10 mouse cellular contexts compared by ENCODE assay signal in genomic region chr3:96474909-96475655, GRCm38 (mm10). TPM values are rescaled to one million over a fixed set of nuclear protein-coding genes. Genes with fewer than 3 reads are reported as not detected.
DNase-seq lines count a peak whose midpoint lies in the region; ATAC-seq lines count a peak whose summit lies in the region.
"Had no signal": no experiment of that assay in that cellular context is flagged by ENCODE, and none has a peak within 500 bp of the region (broad histone marks: within the 10 kb centered on the region; RNA-seq: fewer than 3 reads in every experiment).

No protein-coding gene starts in this region.

- H3K9me3 ChIP-seq in kidney, embryonic 14.5 days (ENCODE audit: control insufficient read depth, low read length), result no peaks in the 10 kb centered on the region
- H3K9me3 ChIP-seq in embryonic facial prominence, embryonic 15.5 days (replicated peaks), result no peaks in the 10 kb centered on the region
- H3K9me3 ChIP-seq in limb, embryonic 11.5 days (ENCODE audit: control insufficient read depth, low read length), result no peaks in the 10 kb centered on the region
- H3K9me3 ChIP-seq in neural tube, embryonic 14.5 days (ENCODE audit: control insufficient read depth, low read length), result no peaks in the 10 kb centered on the region

- DNase-seq in kidney, postnatal 10 days, result no peak
- DNase-seq in limb, embryonic 11.5 days (ENCODE audit: low spot score), result peak; percentile 47
- no peak for DNase-seq in right cerebral cortex, adult 2 months (ENCODE audit: low spot score in 2 of 2)
- no peak for DNase-seq in thymus, postnatal 25 days
- DNase-seq in layer of hippocampus, postnatal 10 days (ENCODE audit: low spot score in 2 of 2), result no peak
- DNase-seq: layer of hippocampus, adult 9-11 months had no signal

- peak overlapping the region; percentile 41 for H3K4me3 ChIP-seq in kidney, embryonic 14.5 days (ENCODE audit: low read length)
- peak overlapping the region; percentile 35 for H3K4me3 ChIP-seq in embryonic facial prominence, embryonic 15.5 days (replicated peaks)
- peak overlapping the region; percentile 40 for H3K4me3 ChIP-seq in limb, embryonic 11.5 days (ENCODE audit: low read depth, low read length)
- peak overlapping the region; percentile 25 for H3K4me3 ChIP-seq in neural tube, embryonic 14.5 days (ENCODE audit: low read depth, low read length)

- peak overlapping the region; percentile 72 for H3K4me2 ChIP-seq in kidney, embryonic 14.5 days (replicated peaks; ENCODE audit: low read depth, low read length)
- H3K4me2 ChIP-seq in embryonic facial prominence, embryonic 15.5 days (replicated peaks), result peak overlapping the region; percentile 62
- H3K4me2 ChIP-seq in limb, embryonic 11.5 days (ENCODE audit: low read depth, severe bottlenecking), result peak overlapping the region; percentile 78
- peak overlapping the region; percentile 62 for H3K4me2 ChIP-seq in neural tube, embryonic 14.5 days (ENCODE audit: low read depth, low read length)

- no peaks in the 10 kb centered on the region for H3K36me3 ChIP-seq in kidney, embryonic 14.5 days (ENCODE audit: control insufficient read depth, insufficient read depth, low read length)
- no peaks in the 10 kb centered on the region for H3K36me3 ChIP-seq in embryonic facial prominence, embryonic 15.5 days
- no peaks in the 10 kb centered on the region for H3K36me3 ChIP-seq in limb, embryonic 11.5 days (ENCODE audit: control insufficient read depth, insufficient read depth, low read length)
- H3K36me3 ChIP-seq in neural tube, embryonic 14.5 days (ENCODE audit: control insufficient read depth, insufficient read depth, low read length), result no peaks in the 10 kb centered on the region

- H3K9ac ChIP-seq in kidney, embryonic 14.5 days (ENCODE audit: low read depth, low read length), result peak overlapping the region; percentile 34; the same call in 1 of the 2 replicates
- no peak overlapping the region for H3K9ac ChIP-seq in embryonic facial prominence, embryonic 15.5 days
- peak overlapping the region; percentile 34; the same call in 1 of the 2 replicates for H3K9ac ChIP-seq in limb, embryonic 11.5 days (ENCODE audit: low read length)
- no peak overlapping the region; the same call in 1 of the 2 replicates for H3K9ac ChIP-seq in neural tube, embryonic 14.5 days (replicated peaks; ENCODE audit: low read depth, low read length)

- H3K4me1 ChIP-seq in kidney, embryonic 14.5 days (ENCODE audit: control insufficient read depth, insufficient read depth, low read length), result peaks cover 10% of the 10 kb centered on the region
- peaks cover 6% of the 10 kb centered on the region for H3K4me1 ChIP-seq in embryonic facial prominence, embryonic 15.5 days
- peaks cover 5% of the 10 kb centered on the region; the same call in 1 of the 2 replicates for H3K4me1 ChIP-seq in limb, embryonic 11.5 days (ENCODE audit: control insufficient read depth, insufficient read depth, low read length)
- 0 out of 2 replicates have a peak, but pooled peaks cover 3% of the 10 kb centered on the region for H3K4me1 ChIP-seq in neural tube, embryonic 14.5 days (ENCODE audit: control insufficient read depth, insufficient read depth, low read length)

- 1% methylated on average over 44 of the region's 44 CpGs for WGBS in kidney, embryonic 14.5 days
- WGBS in embryonic facial prominence, embryonic 15.5 days, result 3% methylated on average over 44 of the region's 44 CpGs
- 1% methylated on average over 44 of the region's 44 CpGs for WGBS in limb, embryonic 11.5 days
- 2% methylated on average over 44 of the region's 44 CpGs for WGBS in neural tube, embryonic 14.5 days

- no peak overlapping the region for H3K27ac ChIP-seq in kidney, embryonic 14.5 days (ENCODE audit: low read depth, low read length)
- no peak overlapping the region for H3K27ac ChIP-seq in embryonic facial prominence, embryonic 15.5 days (replicated peaks)
- no peak overlapping the region for H3K27ac ChIP-seq in limb, embryonic 11.5 days (replicated peaks; ENCODE audit: low read depth, low read length)
- no peak overlapping the region for H3K27ac ChIP-seq in neural tube, embryonic 14.5 days (ENCODE audit: low read depth, low read length)

- peaks cover 66% of the 10 kb centered on the region for H3K27me3 ChIP-seq in kidney, embryonic 14.5 days (ENCODE audit: control insufficient read depth, insufficient read depth, low read length)
- peaks cover 61% of the 10 kb centered on the region for H3K27me3 ChIP-seq in embryonic facial prominence, embryonic 15.5 days
- peaks cover 28% of the 10 kb centered on the region for H3K27me3 ChIP-seq in limb, embryonic 11.5 days (ENCODE audit: control insufficient read depth, insufficient read depth, low read length)
- H3K27me3 ChIP-seq in neural tube, embryonic 14.5 days (ENCODE audit: control insufficient read depth, insufficient read depth, low read length), result peaks cover 26% of the 10 kb centered on the region
- H3K27me3 ChIP-seq: Patski had no signal

- no peak for ATAC-seq in kidney, embryonic 14.5 days (ENCODE audit: low FRiP score, low TSS enrichment)
- ATAC-seq in embryonic facial prominence, embryonic 15.5 days (ENCODE audit: insufficient number of reproducible peaks, low FRiP score, low TSS enrichment, low read depth), result no peak
- ATAC-seq in limb, embryonic 11.5 days (ENCODE audit: insufficient number of reproducible peaks, low FRiP score, low TSS enrichment, low read depth), result no peak
- ATAC-seq in neural tube, embryonic 14.5 days (ENCODE audit: low read depth), result no peak
- ATAC-seq: Patski had no signal

RNA-seq across cellular contexts. Expression of gene BC107364, which starts 23.0 kb away (rescaled TPM):
- 0.20 TPM in 1 of 2 replicates, not detected in the other for polyA plus RNA-seq in kidney, embryonic 14.5 days (2014; fragmentation: Nextera tagmentation; extraction: Ambion mirVana)
- polyA plus RNA-seq in embryonic facial prominence, embryonic 15.5 days (2015; fragmentation: Nextera tagmentation; extraction: Ambion mirVana), result 0.31 TPM in 1 of 2 replicates, not detected in the other
- not detected in 2 replicates for polyA plus RNA-seq in limb, embryonic 11.5 days (2014; fragmentation: Nextera tagmentation; extraction: Ambion mirVana)
- not detected in 2 replicates for polyA plus RNA-seq in neural tube, embryonic 14.5 days (2014; fragmentation: Nextera tagmentation; extraction: Ambion mirVana)
- not detected for total RNA-seq in layer of hippocampus, postnatal 10 days (2021)
- polyA plus RNA-seq: Patski had no signal

RNA-seq across cellular contexts. Expression of gene Hfe2, which starts 49.9 kb away (rescaled TPM):
- polyA plus RNA-seq in kidney, embryonic 14.5 days (2014; fragmentation: Nextera tagmentation; extraction: Ambion mirVana), result 0.20 and 0.30 TPM in 2 replicates
- polyA plus RNA-seq in embryonic facial prominence, embryonic 15.5 days (2015; fragmentation: Nextera tagmentation; extraction: Ambion mirVana), result 12.4 and 16.1 TPM in 2 replicates
- 1.7 and 1.8 TPM in 2 replicates for polyA plus RNA-seq in limb, embryonic 11.5 days (2014; fragmentation: Nextera tagmentation; extraction: Ambion mirVana)
- polyA plus RNA-seq in neural tube, embryonic 14.5 days (2014; fragmentation: Nextera tagmentation; extraction: Ambion mirVana), result 1.3 and 2.0 TPM in 2 replicates
- under 1 TPM; 0.41 to 0.49 TPM for total RNA-seq in layer of hippocampus, postnatal 10 days (2021)
- polyA plus RNA-seq: Patski had no signal

Comparison
In these comparisons a context has a peak if more than half of its experiments do, and no peak if none do; other contexts are left out.
1. H3K9ac ChIP-seq: peak in kidney, embryonic 14.5 days (single experiment) and limb, embryonic 11.5 days (single experiment); none in embryonic facial prominence, embryonic 15.5 days (single experiment) and neural tube, embryonic 14.5 days (single experiment).
2. Peak in every context shown above with its lines, with median percentiles within 50 percentile points of each other: H3K4me2 ChIP-seq and H3K4me3 ChIP-seq.